Mouse (Mus musculus): ENCODE measurements around the gene Mettl7a2. TPM values are rescaled to one million over a fixed set of nuclear protein-coding genes. Genes with fewer than 3 reads are reported as not detected.

Gene Mettl7a2
- polyA plus RNA-seq, 1 experiment from 2014 or later = not detected

GRCm38 (mm10) chr15:100388224-100388835, 35.3 kb downstream of the Mettl7a2 start:
- no peak overlapping the region for H3K4me2 ChIP-seq
- no peaks in the 10 kb centered on the region for H3K9me3 ChIP-seq
- H3K4me1 ChIP-seq = no peaks in the 10 kb centered on the region
- H3K36me3 ChIP-seq (replicated peaks) = no peaks in the 10 kb centered on the region
- ATAC-seq (replicated peaks) = no peak
- no peaks in the 10 kb centered on the region for H3K27me3 ChIP-seq (replicated peaks)
- no peak overlapping the region for H3K4me3 ChIP-seq
- no peak overlapping the region for H3K27ac ChIP-seq
- 88% methylated on average over 16 of the region's 16 CpGs for WGBS
- no peak overlapping the region for H3K9ac ChIP-seq

GRCm38 (mm10) chr15:100388886-100389285, 35.9 kb downstream of the Mettl7a2 start:
- H3K9ac ChIP-seq = no peak overlapping the region
- H3K4me2 ChIP-seq = no peak overlapping the region
- H3K27me3 ChIP-seq (replicated peaks) = no peaks in the 10 kb centered on the region
- no peak overlapping the region for H3K4me3 ChIP-seq
- H3K27ac ChIP-seq = no peak overlapping the region
- 53% methylated on average over 9 of the region's 9 CpGs for WGBS
- no peaks in the 10 kb centered on the region for H3K36me3 ChIP-seq (replicated peaks)
- no peaks in the 10 kb centered on the region for H3K9me3 ChIP-seq
- ATAC-seq (replicated peaks) = no peak
- no peaks in the 10 kb centered on the region for H3K4me1 ChIP-seq

GRCm38 (mm10) chr15:100391066-100391465, 38.1 kb downstream of the Mettl7a2 start:
- no peak for ATAC-seq (replicated peaks)
- no peak overlapping the region for H3K4me3 ChIP-seq
- peaks cover 15% of the 10 kb centered on the region for H3K36me3 ChIP-seq (replicated peaks)
- H3K27me3 ChIP-seq (replicated peaks) = no peaks in the 10 kb centered on the region
- no peaks in the 10 kb centered on the region for H3K4me1 ChIP-seq
- H3K9me3 ChIP-seq = no peaks in the 10 kb centered on the region
- no peak overlapping the region for H3K4me2 ChIP-seq
- 84% methylated on average over 7 of the region's 7 CpGs for WGBS
- no peak overlapping the region for H3K9ac ChIP-seq
- no peak overlapping the region for H3K27ac ChIP-seq

- WGBS = 93% methylated on average over 7 of the region's 7 CpGs
- ATAC-seq (replicated peaks) = no peak
- H3K4me3 ChIP-seq = no peak overlapping the region
These were observed 38.6 kb downstream of the Mettl7a2 start for GRCm38 (mm10) chr15:100391599-100391998.

GRCm38 (mm10) chr15:100393016-100393415, 40.0 kb downstream of the Mettl7a2 start:
- Histone ChIP-seq H3K36me3 (replicated peaks) (peaks cover 32% of the 10 kb centered on the region), H3K4me1 (no peaks in the 10 kb centered on the region), H3K4me3 (no peak overlapping the region), H3K9ac (no peak overlapping the region), H3K4me2 (no peak overlapping the region), H3K27ac (no peak overlapping the region), H3K27me3 (replicated peaks) (no peaks in the 10 kb centered on the region), H3K9me3 (no peaks in the 10 kb centered on the region)
- no peak for ATAC-seq (replicated peaks)
- WGBS = 88% methylated on average over 11 of the region's 11 CpGs

More at GRCm38 (mm10) chr15:100391599-100391998, 38.6 kb downstream of the Mettl7a2 start:
- H3K4me2 ChIP-seq = no peak overlapping the region
- H3K9ac ChIP-seq = no peak overlapping the region
- no peak overlapping the region for H3K27ac ChIP-seq
- H3K36me3 ChIP-seq (replicated peaks) = peaks cover 20% of the 10 kb centered on the region
- no peaks in the 10 kb centered on the region for H3K4me1 ChIP-seq
- no peaks in the 10 kb centered on the region for H3K9me3 ChIP-seq
- no peaks in the 10 kb centered on the region for H3K27me3 ChIP-seq (replicated peaks)

- H3K9ac ChIP-seq = no peak overlapping the region
- WGBS = 96% methylated on average over 3 of the region's 3 CpGs
- H3K27ac ChIP-seq = no peak overlapping the region
- H3K9me3 ChIP-seq = no peaks in the 10 kb centered on the region
- no peaks in the 10 kb centered on the region for H3K4me1 ChIP-seq
- H3K4me3 ChIP-seq = no peak overlapping the region
- peaks cover 55% of the 10 kb centered on the region for H3K36me3 ChIP-seq (replicated peaks)
- no peaks in the 10 kb centered on the region for H3K27me3 ChIP-seq (replicated peaks)
- no peak overlapping the region for H3K4me2 ChIP-seq
- no peak for ATAC-seq (replicated peaks)
These were observed 42.6 kb downstream of the Mettl7a2 start for GRCm38 (mm10) chr15:100395561-100395960.

GRCm38 (mm10) chr15:100400592-100401250, 47.7 kb downstream of the Mettl7a2 start:
- Histone ChIP-seq H3K4me2 (no peak overlapping the region), H3K27me3 (replicated peaks) (no peaks in the 10 kb centered on the region), H3K4me1 (no peaks in the 10 kb centered on the region), H3K9ac (no peak overlapping the region), H3K36me3 (replicated peaks) (peaks cover 63% of the 10 kb centered on the region), H3K4me3 (no peak overlapping the region), H3K27ac (no peak overlapping the region), H3K9me3 (no peaks in the 10 kb centered on the region)
- no peak for ATAC-seq (replicated peaks)
- 88% methylated on average over 16 of the region's 16 CpGs for WGBS

- 84% methylated on average over 4 of the region's 4 CpGs for WGBS
These were observed 48.8 kb downstream of the Mettl7a2 start for GRCm38 (mm10) chr15:100401811-100402210.

GRCm38 (mm10) chr15:100402347-100402746, 49.3 kb downstream of the Mettl7a2 start:
- 92% methylated on average over 14 of the region's 14 CpGs for WGBS
- ATAC-seq (replicated peaks) = no peak
- no peak overlapping the region for H3K27ac ChIP-seq
- no peaks in the 10 kb centered on the region for H3K4me1 ChIP-seq
- no peak overlapping the region for H3K4me3 ChIP-seq
- no peak overlapping the region for H3K9ac ChIP-seq
- H3K4me2 ChIP-seq = no peak overlapping the region
- H3K9me3 ChIP-seq = no peaks in the 10 kb centered on the region
- H3K36me3 ChIP-seq (replicated peaks) = peaks cover 53% of the 10 kb centered on the region
- no peaks in the 10 kb centered on the region for H3K27me3 ChIP-seq (replicated peaks)

More at GRCm38 (mm10) chr15:100401811-100402210, 48.8 kb downstream of the Mettl7a2 start:
- H3K27me3 ChIP-seq (replicated peaks) = no peaks in the 10 kb centered on the region
- H3K9ac ChIP-seq = no peak overlapping the region
- H3K4me1 ChIP-seq = no peaks in the 10 kb centered on the region
- H3K36me3 ChIP-seq (replicated peaks) = peaks cover 58% of the 10 kb centered on the region
- no peak overlapping the region for H3K4me2 ChIP-seq
- H3K9me3 ChIP-seq = no peaks in the 10 kb centered on the region
- no peak overlapping the region for H3K27ac ChIP-seq
- no peak overlapping the region for H3K4me3 ChIP-seq
- ATAC-seq (replicated peaks) = no peak

- ATAC-seq (replicated peaks) = no peak
- H3K27me3 ChIP-seq (replicated peaks) = no peaks in the 10 kb centered on the region
- no peaks in the 10 kb centered on the region for H3K4me1 ChIP-seq
- H3K27ac ChIP-seq = no peak overlapping the region
- peaks cover 50% of the 10 kb centered on the region for H3K36me3 ChIP-seq (replicated peaks)
- H3K4me2 ChIP-seq = no peak overlapping the region
- H3K4me3 ChIP-seq = no peak overlapping the region
- WGBS = 84% methylated on average over 4 of the region's 4 CpGs
- H3K9me3 ChIP-seq = no peaks in the 10 kb centered on the region
- H3K9ac ChIP-seq = no peak overlapping the region
These were observed 49.8 kb downstream of the Mettl7a2 start for GRCm38 (mm10) chr15:100402798-100403197.

GRCm38 (mm10) chr15:100403318-100404000, 50.5 kb downstream of the Mettl7a2 start:
- ATAC-seq (replicated peaks) = no peak
- H3K9me3 ChIP-seq = no peaks in the 10 kb centered on the region
- WGBS = 91% methylated on average over 16 of the region's 16 CpGs
- peaks cover 50% of the 10 kb centered on the region for H3K36me3 ChIP-seq (replicated peaks)
- H3K4me3 ChIP-seq = no peak overlapping the region
- H3K27me3 ChIP-seq (replicated peaks) = no peaks in the 10 kb centered on the region
- no peaks in the 10 kb centered on the region for H3K4me1 ChIP-seq
- H3K4me2 ChIP-seq = no peak overlapping the region
- H3K27ac ChIP-seq = no peak overlapping the region
- no peak overlapping the region for H3K9ac ChIP-seq

- H3K4me2 ChIP-seq = no peak overlapping the region
- H3K27me3 ChIP-seq (replicated peaks) = no peaks in the 10 kb centered on the region
- WGBS = 93% methylated on average over 5 of the region's 5 CpGs
- no peaks in the 10 kb centered on the region for H3K9me3 ChIP-seq
- peaks cover 28% of the 10 kb centered on the region for H3K36me3 ChIP-seq (replicated peaks)
- ATAC-seq (replicated peaks) = no peak
- no peak overlapping the region for H3K4me3 ChIP-seq
- H3K9ac ChIP-seq = no peak overlapping the region
- no peaks in the 10 kb centered on the region for H3K4me1 ChIP-seq
- no peak overlapping the region for H3K27ac ChIP-seq
These were observed 53.1 kb downstream of the Mettl7a2 start for GRCm38 (mm10) chr15:100406088-100406487.
